Mouse (Mus musculus) kidney, adult 2 months (tissue): Measurements from ENCODE around the gene Spata33. TPM values are rescaled to one million over a fixed set of nuclear protein-coding genes. Genes with fewer than 3 reads are reported as not detected.
A peak's percentile ranks its signal among the peaks of the same experiment; 100 is the strongest.
"Not testable (repeated sequence)": the region's sequence is repeated elsewhere in the genome, so short reads cannot be mapped to it uniquely, and the experiment has no call there.

Experiments used
- DNase-seq: peaks from one replicate; pipeline ENCODE4 v3.0.0; 2021
- H3K27ac ChIP-seq: fragments of 200-500 bp; 2 replicates; pipeline ENCODE4 v1.5.1; 2012; ENCODE audit warnings: low read depth, low read length, control low read depth, inconsistent platforms; ENCODE audit not compliant: insufficient read depth
- H3K27me3 ChIP-seq: fragments of 200-500 bp; replicated peaks from 2 replicates; pipeline ENCODE4 v1.6.1; 2012; ENCODE audit warnings: mild to moderate bottlenecking, moderate library complexity, low read length, inconsistent platforms; ENCODE audit not compliant: control insufficient read depth, insufficient read depth
- H3K36me3 ChIP-seq: fragments of 200-500 bp; 2 replicates; pipeline ENCODE4 v1.6.1; 2012; ENCODE audit warnings: mild to moderate bottlenecking, moderate library complexity, low read length, inconsistent platforms; ENCODE audit not compliant: control insufficient read depth, insufficient read depth
- H3K4me1 ChIP-seq: fragments of 200-500 bp; 2 replicates; pipeline ENCODE4 v1.6.1; 2011; ENCODE audit warnings: low read length; ENCODE audit not compliant: control insufficient read depth, insufficient read depth
- H3K4me3 ChIP-seq: fragments of 200-500 bp; 2 replicates; pipeline ENCODE4 v1.5.1; 2011; ENCODE audit warnings: mild to moderate bottlenecking, low read depth, low read length, control low read depth; ENCODE audit not compliant: insufficient read depth
- CTCF ChIP-seq: fragments of 200-500 bp; conservative IDR thresholded peaks from 2 replicates; pipeline ENCODE4 v1.5.1; 2011; ENCODE audit warnings: low read depth, mild to moderate bottlenecking, control low read depth, low read length, moderate library complexity, mixed read lengths; ENCODE audit not compliant: insufficient read depth, insufficient read length
- POLR2A ChIP-seq: fragments of 200-500 bp; IDR thresholded peaks from one replicate; pipeline ENCODE4 v1.6.1; 2011; ENCODE audit warnings: low read depth, low read length, control low read depth
- WGBS: fragments of 180-500 bp; shearing (Covaris S2); methylation state at CpG from one replicate; pipeline ENCODE4 v1.1.7; 2018; 5-methylcytosine and 5-hydroxymethylcytosine counted together
- polyA plus RNA-seq: library from polyadenylated mRNA; depleted of rRNA; stranded (reverse); fragments of >200 nt; gene quantifications from 2 replicates; pipeline ENCODE4 v1.2.3, GENCODE M21; 2012

The Spata33 gene
- polyA plus RNA-seq, 1 experiment: 4.6 TPM

- Histone ChIP-seq H3K27me3 (no peaks in the 10 kb centered on the region), H3K36me3 (no peaks in the 10 kb centered on the region), H3K4me3 (no peak overlapping the region), H3K27ac (0 out of 2 replicates have a peak overlapping the region, but pooled peaks have one; percentile 3), H3K4me1 (peaks cover 12% of the 10 kb centered on the region; the same call in 1 of the 2 replicates)
- no peak for DNase-seq
- 45% methylated on average over 8 of the region's 8 CpGs for WGBS
- TF ChIP-seq POLR2A (no peak), CTCF (no peak)
These were observed 20.7 kb upstream of the Spata33 start for GRCm38 (mm10) chr8:123191908-123192307.

DNA sequence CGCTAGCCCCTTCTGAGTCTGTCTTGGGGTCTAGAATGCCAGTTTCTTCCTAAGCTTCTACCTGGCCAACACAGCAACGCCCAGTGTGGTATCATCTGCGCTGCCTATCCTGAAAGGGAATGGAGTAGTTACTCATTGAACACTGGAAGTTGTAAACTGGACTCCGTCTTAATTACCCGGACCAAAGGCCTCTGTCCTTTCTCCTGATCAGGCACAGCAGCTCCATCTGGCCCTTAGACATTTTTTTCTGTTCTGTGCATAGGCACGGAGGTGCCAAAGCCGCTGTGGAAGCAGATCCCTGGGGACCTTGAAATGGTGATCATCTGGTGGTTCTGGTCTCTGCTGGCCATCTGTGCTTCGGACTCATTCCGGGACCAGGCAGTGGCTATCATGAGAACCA, 18.9 kb upstream of the Spata33 start:
- TF ChIP-seq POLR2A: no peak
- no peak for TF ChIP-seq CTCF
- WGBS: 50% methylated on average over 9 of the region's 9 CpGs
- no peaks in the 10 kb centered on the region for H3K27me3 ChIP-seq
- H3K4me3 ChIP-seq: peak overlapping the region; percentile 36
- H3K4me1 ChIP-seq: peaks cover 12% of the 10 kb centered on the region; the same call in 1 of the 2 replicates
- H3K36me3 ChIP-seq: no peaks in the 10 kb centered on the region
- peak; percentile 80 for DNase-seq
- peak overlapping the region; percentile 33 for H3K27ac ChIP-seq

GRCm38 (mm10) chr8:123197016-123197415, 15.6 kb upstream of the Spata33 start:
- not testable (repeated sequence) for DNase-seq, H3K36me3 ChIP-seq, H3K4me1 ChIP-seq, H3K27me3 ChIP-seq, H3K4me3 ChIP-seq, H3K27ac ChIP-seq
- 69% methylated on average over 5 of the region's 5 CpGs for WGBS

- H3K4me1 ChIP-seq: 0 out of 2 replicates have a peak, but pooled peaks cover 3% of the 10 kb centered on the region
- 57% methylated on average over 14 of the region's 14 CpGs for WGBS
These were observed 12.8 kb upstream of the Spata33 start for GRCm38 (mm10) chr8:123199864-123200263.

GRCm38 (mm10) chr8:123202288-123202687, 10.3 kb upstream of the Spata33 start:
- Histone ChIP-seq H3K36me3 (no peaks in the 10 kb centered on the region; the same call in 1 of the 2 replicates), H3K27me3 (no peaks in the 10 kb centered on the region), H3K27ac (no peak overlapping the region), H3K4me3 (no peak overlapping the region), H3K4me1 (no peaks in the 10 kb centered on the region)
- peak; percentile 72 for DNase-seq
- peak; percentile 81 for TF ChIP-seq CTCF
- no peak for TF ChIP-seq POLR2A
- 22% methylated on average over 5 of the region's 5 CpGs for WGBS

More at GRCm38 (mm10) chr8:123199864-123200263, 12.8 kb upstream of the Spata33 start:
- Histone ChIP-seq H3K4me3 (no peak overlapping the region), H3K27ac (no peak overlapping the region), H3K27me3 (no peaks in the 10 kb centered on the region), H3K36me3 (no peaks in the 10 kb centered on the region)
- no peak for DNase-seq
- TF ChIP-seq POLR2A: no peak
- no peak for TF ChIP-seq CTCF

- Histone ChIP-seq H3K4me3 (no peak overlapping the region), H3K4me1 (no peaks in the 10 kb centered on the region), H3K36me3 (no peaks in the 10 kb centered on the region; the same call in 1 of the 2 replicates), H3K27ac (no peak overlapping the region), H3K27me3 (no peaks in the 10 kb centered on the region)
- TF ChIP-seq POLR2A: no peak
- TF ChIP-seq CTCF: no peak
- no peak for DNase-seq
- WGBS: 81% methylated on average over 3 of the region's 3 CpGs
These were observed 9.1 kb upstream of the Spata33 start for GRCm38 (mm10) chr8:123203571-123203970.

GRCm38 (mm10) chr8:123211876-123212275, 756 bp upstream of the Spata33 start:
- H3K27ac ChIP-seq: peak overlapping the region; percentile 52; the same call in 1 of the 2 replicates
- no peak for DNase-seq
- WGBS: 11% methylated on average over 10 of the region's 10 CpGs

More at GRCm38 (mm10) chr8:123211876-123212275, 756 bp upstream of the Spata33 start:
- peak overlapping the region; percentile 86 for H3K4me3 ChIP-seq
- H3K4me1 ChIP-seq: peaks cover 12% of the 10 kb centered on the region; the same call in 1 of the 2 replicates
- no peaks in the 10 kb centered on the region for H3K27me3 ChIP-seq
- TF ChIP-seq CTCF: no peak
- no peak for TF ChIP-seq POLR2A
- H3K36me3 ChIP-seq: no peaks in the 10 kb centered on the region; the same call in none of the 2 replicates
